In genomic region chr6:94789308-94789763, GRCm38 (mm10) we compare ENCODE assay signal across 8 mouse cellular contexts.
DNase-seq lines count a peak whose midpoint lies in the region; ATAC-seq lines count a peak whose summit lies in the region.

No protein-coding gene starts in this region.

- 37% methylated on average over 5 of the region's 5 CpGs for whole genome bisulfite sequencing in hindbrain, embryonic 13.5 days
- WGBS in hindbrain, embryonic 10.5 days, result 87% methylated on average over 5 of the region's 5 CpGs
- WGBS in embryonic facial prominence, embryonic 15.5 days, result 38% methylated on average over 5 of the region's 5 CpGs

- DNase-seq in hindbrain, embryonic 10.5 days (ENCODE audit: low spot score), result no peak
- peak; percentile 6 for DNase-seq in 416B (ENCODE audit: low read depth)
- peak; percentile 79 for DNase-seq in kidney, postnatal 14 days
- DNase-seq in adrenal gland, adult (ENCODE audit: inconsistent age in 2 of 2, low spot score in 1 of 2), result no peak
- DNase-seq in urinary bladder, postnatal 10 days (ENCODE audit: low spot score), result no peak
- DNase-seq in frontal cortex, postnatal 36 days (ENCODE audit: low spot score in 2 of 2), result no peak

- H3K4me3 ChIP-seq in hindbrain, embryonic 13.5 days, result no peak overlapping the region
- no peak overlapping the region for H3K4me3 ChIP-seq in hindbrain, embryonic 10.5 days
- H3K4me3 ChIP-seq in embryonic facial prominence, embryonic 15.5 days (replicated peaks), result no peak overlapping the region

- no peaks in the 10 kb centered on the region for H3K27me3 ChIP-seq in hindbrain, embryonic 13.5 days
- H3K27me3 ChIP-seq in hindbrain, embryonic 10.5 days (ENCODE audit: insufficient read depth, poor library complexity, severe bottlenecking), result peaks cover 2% of the 10 kb centered on the region; the same call in 1 of the 2 replicates
- no peaks in the 10 kb centered on the region for H3K27me3 ChIP-seq in embryonic facial prominence, embryonic 15.5 days

- H3K9ac ChIP-seq in hindbrain, embryonic 13.5 days, result no peak overlapping the region
- no peak overlapping the region for H3K9ac ChIP-seq in embryonic facial prominence, embryonic 15.5 days

- peak; percentile 80 for ATAC-seq in hindbrain, embryonic 13.5 days (ENCODE audit: low FRiP score)
- peak; percentile 51; the same call in 1 of the 2 replicates for ATAC-seq in embryonic facial prominence, embryonic 15.5 days (ENCODE audit: insufficient number of reproducible peaks, low FRiP score, low TSS enrichment, low read depth)

- no peaks in the 10 kb centered on the region for H3K9me3 ChIP-seq in hindbrain, embryonic 13.5 days
- H3K9me3 ChIP-seq in hindbrain, embryonic 10.5 days, result no peaks in the 10 kb centered on the region
- no peaks in the 10 kb centered on the region for H3K9me3 ChIP-seq in embryonic facial prominence, embryonic 15.5 days (replicated peaks)

- peaks cover 14% of the 10 kb centered on the region for H3K4me1 ChIP-seq in hindbrain, embryonic 13.5 days (replicated peaks)
- no peaks in the 10 kb centered on the region; the same call in 1 of the 2 replicates for H3K4me1 ChIP-seq in hindbrain, embryonic 10.5 days (replicated peaks)
- H3K4me1 ChIP-seq in embryonic facial prominence, embryonic 15.5 days, result peaks cover 8% of the 10 kb centered on the region; the same call in 1 of the 2 replicates

- peak overlapping the region; percentile 42; the same call in 1 of the 2 replicates for H3K27ac ChIP-seq in hindbrain, embryonic 13.5 days
- no peak overlapping the region for H3K27ac ChIP-seq in hindbrain, embryonic 10.5 days
- H3K27ac ChIP-seq in embryonic facial prominence, embryonic 15.5 days (replicated peaks), result no peak overlapping the region

- H3K36me3 ChIP-seq in hindbrain, embryonic 13.5 days, result no peaks in the 10 kb centered on the region
- no peaks in the 10 kb centered on the region for H3K36me3 ChIP-seq in hindbrain, embryonic 10.5 days
- H3K36me3 ChIP-seq in embryonic facial prominence, embryonic 15.5 days, result no peaks in the 10 kb centered on the region

- H3K4me2 ChIP-seq in hindbrain, embryonic 13.5 days, result no peak overlapping the region
- no peak overlapping the region for H3K4me2 ChIP-seq in embryonic facial prominence, embryonic 15.5 days (replicated peaks)

Comparison
In these comparisons a context has a peak if more than half of its experiments do, and no peak if none do; other contexts are left out.
1. DNase-seq: peak in 416B (single experiment) and kidney, postnatal 14 days (single experiment); none in hindbrain, embryonic 10.5 days (single experiment), adrenal gland, adult (0 of 2), urinary bladder, postnatal 10 days (single experiment) and frontal cortex, postnatal 36 days (0 of 2).